Mouse (Mus musculus): ENCODE data around the gene Minos1. TPM values are rescaled to one million over a fixed set of nuclear protein-coding genes. Genes with fewer than 3 reads are reported as not detected.

Minos1 gene
- polyA plus RNA-seq, 1 experiment from 2014 or later, result 818 TPM

DNA sequence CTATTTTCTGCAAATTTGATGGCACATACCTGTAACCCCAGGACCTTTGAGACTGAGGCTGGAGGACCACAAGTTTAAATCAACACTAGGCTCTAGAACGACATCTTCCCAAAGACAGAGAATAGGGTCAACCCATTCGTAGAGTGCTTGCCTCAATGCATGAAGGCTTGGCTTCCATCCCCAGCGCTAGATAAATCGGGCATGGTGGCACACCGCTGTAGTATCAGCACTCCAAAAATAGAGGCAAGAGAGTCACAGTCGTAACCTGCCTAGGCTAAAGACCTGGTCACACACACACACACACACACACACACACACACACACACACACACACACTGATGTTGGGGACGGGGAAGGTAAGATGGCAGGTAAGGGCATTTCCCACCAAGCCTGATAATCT is 50.7 kb downstream of the Minos1 start:
- WGBS, result 61% methylated on average over 7 of the region's 7 CpGs
- Histone ChIP-seq H3K4me2 (no peak overlapping the region), H3K27me3 (peaks cover 43% of the 10 kb centered on the region), H3K9me3 (replicated peaks) (no peaks in the 10 kb centered on the region), H3K9ac (no peak overlapping the region), H3K36me3 (no peaks in the 10 kb centered on the region), H3K27ac (no peak overlapping the region), H3K4me3 (no peak overlapping the region), H3K4me1 (replicated peaks) (peaks cover 17% of the 10 kb centered on the region)
- no peak for ATAC-seq (replicated peaks; ENCODE audit: insufficient number of reproducible peaks, insufficient read depth, low FRiP score, low read depth)

GRCm38 (mm10) chr4:139079439-139079838 is 51.5 kb downstream of the Minos1 start:
- Histone ChIP-seq H3K36me3 (no peaks in the 10 kb centered on the region), H3K4me3 (no peak overlapping the region), H3K4me2 (no peak overlapping the region), H3K9ac (no peak overlapping the region), H3K27me3 (peaks cover 51% of the 10 kb centered on the region), H3K9me3 (replicated peaks) (no peaks in the 10 kb centered on the region), H3K27ac (no peak overlapping the region), H3K4me1 (replicated peaks) (peaks cover 25% of the 10 kb centered on the region)
- WGBS, result 77% methylated on average over 11 of the region's 11 CpGs
- ATAC-seq (replicated peaks; ENCODE audit: insufficient number of reproducible peaks, insufficient read depth, low FRiP score, low read depth), result no peak

DNA sequence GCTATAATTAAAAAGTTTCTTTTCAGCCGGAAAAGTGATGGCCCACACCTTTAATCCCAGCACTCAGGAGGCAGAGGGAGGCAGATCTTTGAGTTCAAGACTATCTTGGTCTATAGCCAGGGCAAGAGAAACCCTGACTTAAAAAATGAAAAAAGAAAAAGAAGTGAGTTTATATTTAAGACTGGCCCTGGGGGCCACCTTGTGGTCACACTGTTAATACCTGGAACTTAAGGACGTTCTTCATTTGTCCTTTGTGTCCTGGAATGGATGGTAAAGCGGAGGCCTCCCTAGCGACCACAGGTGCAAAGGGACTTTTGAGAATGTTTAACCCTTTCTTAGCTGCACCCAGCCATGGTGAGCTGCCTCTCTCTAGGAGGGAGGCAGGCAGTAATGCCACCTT is 52.2 kb downstream of the Minos1 start:
- Histone ChIP-seq H3K4me2 (no peak overlapping the region), H3K36me3 (no peaks in the 10 kb centered on the region), H3K9ac (no peak overlapping the region), H3K4me3 (no peak overlapping the region), H3K27ac (no peak overlapping the region), H3K27me3 (peaks cover 58% of the 10 kb centered on the region), H3K4me1 (replicated peaks) (peaks cover 28% of the 10 kb centered on the region), H3K9me3 (replicated peaks) (no peaks in the 10 kb centered on the region)
- 18% methylated on average over 4 of the region's 4 CpGs for WGBS
- ATAC-seq (replicated peaks; ENCODE audit: insufficient number of reproducible peaks, insufficient read depth, low FRiP score, low read depth), result no peak

DNA sequence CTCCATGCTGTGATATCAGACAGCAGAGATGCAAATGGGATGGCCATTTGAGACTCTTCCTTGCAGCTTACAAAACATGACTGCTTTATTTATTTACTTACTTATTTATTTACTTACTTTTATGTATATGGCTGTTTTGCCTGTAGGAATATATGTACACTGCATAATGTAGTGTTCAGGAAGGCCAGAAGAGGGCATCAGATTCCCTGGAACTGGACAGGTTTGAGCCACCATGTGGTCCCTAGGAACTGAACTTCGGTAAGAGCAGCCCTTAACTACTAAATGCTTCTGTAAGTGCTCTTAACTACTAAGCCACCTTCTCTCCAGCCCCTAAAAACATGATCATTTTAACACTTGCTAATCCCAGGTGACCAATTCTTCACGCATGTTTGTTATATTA is 52.6 kb downstream of the Minos1 start:
- no peak overlapping the region for H3K4me3 ChIP-seq
- peaks cover 25% of the 10 kb centered on the region for H3K4me1 ChIP-seq (replicated peaks)
- H3K9ac ChIP-seq, result no peak overlapping the region
- no peaks in the 10 kb centered on the region for H3K9me3 ChIP-seq (replicated peaks)
- ATAC-seq (replicated peaks; ENCODE audit: insufficient number of reproducible peaks, insufficient read depth, low FRiP score, low read depth), result no peak
- no peak overlapping the region for H3K4me2 ChIP-seq
- peaks cover 62% of the 10 kb centered on the region for H3K27me3 ChIP-seq
- no peaks in the 10 kb centered on the region for H3K36me3 ChIP-seq
- H3K27ac ChIP-seq, result no peak overlapping the region
- 30% methylated on average over 2 of the region's 2 CpGs for WGBS

- WGBS, result 14% methylated on average over 5 of the region's 5 CpGs
- no peaks in the 10 kb centered on the region for H3K36me3 ChIP-seq
- peaks cover 17% of the 10 kb centered on the region for H3K4me1 ChIP-seq (replicated peaks)
- ATAC-seq (replicated peaks; ENCODE audit: insufficient number of reproducible peaks, insufficient read depth, low FRiP score, low read depth), result no peak
- peak overlapping the region; percentile 95 for H3K4me2 ChIP-seq
- peak overlapping the region; percentile 53 for H3K4me3 ChIP-seq
- no peak overlapping the region for H3K9ac ChIP-seq
- H3K27ac ChIP-seq, result no peak overlapping the region
- peaks cover 67% of the 10 kb centered on the region for H3K27me3 ChIP-seq
- H3K9me3 ChIP-seq (replicated peaks), result no peaks in the 10 kb centered on the region
Observed at GRCm38 (mm10) chr4:139075915-139076314, 55.0 kb downstream of the Minos1 start.

DNA sequence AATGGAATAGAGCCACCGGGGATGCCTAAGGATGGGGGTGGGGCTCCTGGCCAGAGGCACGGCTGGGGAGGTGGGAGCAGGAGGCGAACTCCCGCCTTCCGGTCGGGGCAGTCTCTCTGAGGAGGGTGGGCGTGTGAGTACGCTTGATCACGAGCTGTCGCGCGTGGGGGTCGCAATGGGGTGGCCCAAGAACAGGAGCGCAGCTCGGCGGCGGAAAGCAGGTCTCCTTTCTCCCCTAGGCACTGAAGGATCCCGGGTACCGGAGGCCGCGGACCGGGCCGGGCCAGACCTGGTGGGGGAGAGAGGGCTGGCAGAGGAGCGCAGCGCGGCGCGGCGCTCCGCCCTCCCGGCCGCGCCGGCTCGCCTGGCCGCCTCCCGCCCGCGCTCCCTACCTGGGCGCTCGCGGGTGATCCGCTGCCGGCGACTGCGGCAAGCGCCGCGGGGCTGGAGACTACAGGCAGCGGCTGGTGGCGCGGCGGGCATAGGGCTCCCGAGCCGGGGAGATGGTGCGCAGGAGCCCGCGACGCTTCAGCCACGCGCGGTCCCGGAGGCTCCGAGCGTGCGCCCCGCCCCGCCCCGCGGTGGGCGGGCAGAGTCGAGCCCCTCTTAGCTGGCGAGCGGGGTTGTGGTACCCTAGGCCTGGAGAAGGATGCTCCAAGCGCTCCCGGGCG is 55.7 kb downstream of the Minos1 start, which contains the start of gene Htr6:
TSS of gene Htr6 (minus strand) at position 530 of the 671 bp plus-strand sequence.
- Histone ChIP-seq H3K4me2 (peak within 1 kb of the TSS; percentile 95), H3K4me3 (peak within 1 kb of the TSS; percentile 53), H3K9me3 (replicated peaks) (no peaks in the 10 kb centered on the region), H3K4me1 (replicated peaks) (peaks cover 17% of the 10 kb centered on the region), H3K27me3 (peaks cover 72% of the 10 kb centered on the region), H3K27ac (no peak within 1 kb of the TSS), H3K9ac (peak within 1 kb of the TSS; percentile 29), H3K36me3 (no peaks in the 10 kb centered on the region)
- ATAC-seq (replicated peaks; ENCODE audit: insufficient number of reproducible peaks, insufficient read depth, low FRiP score, low read depth), result no peak
- WGBS, result under 1% methylated on average over 57 of the region's 77 CpGs

DNA sequence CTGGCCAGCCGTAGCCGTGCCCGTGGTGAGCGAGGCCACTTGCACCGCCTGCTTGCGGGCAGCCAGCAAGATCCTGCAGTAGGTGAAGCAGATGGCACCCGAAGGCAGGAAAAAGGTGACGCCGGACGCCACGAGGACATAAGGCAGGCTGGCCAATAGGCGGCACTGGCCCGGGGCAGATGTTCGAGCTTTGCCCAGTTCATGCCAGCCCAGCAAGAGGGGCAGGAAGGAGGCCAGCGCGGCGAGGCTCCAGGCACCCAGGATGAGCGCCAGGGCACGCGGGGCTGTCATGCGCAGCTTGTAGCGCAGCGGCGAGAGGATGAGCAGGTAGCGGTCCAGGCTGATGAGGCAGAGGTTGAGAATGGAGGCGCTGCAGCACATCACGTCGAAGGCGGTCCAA is 56.9 kb downstream of the Minos1 start:
- peak overlapping the region; percentile 95 for H3K4me2 ChIP-seq
- H3K27ac ChIP-seq, result no peak overlapping the region
- H3K27me3 ChIP-seq, result peaks cover 78% of the 10 kb centered on the region
- WGBS, result 17% methylated on average over 29 of the region's 29 CpGs
- H3K9me3 ChIP-seq (replicated peaks), result no peaks in the 10 kb centered on the region
- ATAC-seq (replicated peaks; ENCODE audit: insufficient number of reproducible peaks, insufficient read depth, low FRiP score, low read depth), result no peak
- H3K36me3 ChIP-seq, result no peaks in the 10 kb centered on the region
- no peak overlapping the region for H3K9ac ChIP-seq
- peaks cover 17% of the 10 kb centered on the region for H3K4me1 ChIP-seq (replicated peaks)
- peak overlapping the region; percentile 53 for H3K4me3 ChIP-seq

DNA sequence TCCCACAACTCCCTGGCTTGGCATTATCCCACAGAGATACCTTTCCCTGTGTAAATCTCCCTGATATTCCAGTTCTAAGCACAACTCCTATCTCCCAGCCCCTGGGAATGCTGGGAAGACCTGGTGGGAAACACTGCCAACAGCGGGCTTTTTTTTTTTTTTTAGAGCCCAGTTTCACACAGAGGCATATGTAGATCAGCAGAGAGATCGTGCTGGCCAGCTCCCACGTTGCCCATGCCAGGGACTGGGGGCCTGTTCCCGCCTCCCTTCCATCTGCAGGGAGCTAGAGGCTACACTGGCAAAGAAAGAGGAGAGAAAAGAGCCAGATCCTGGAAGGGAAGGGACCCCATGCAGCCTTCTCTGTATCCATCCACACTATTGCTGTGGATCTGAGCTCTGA is 62.6 kb downstream of the Minos1 start:
- Histone ChIP-seq H3K4me3 (no peak overlapping the region), H3K9me3 (replicated peaks) (no peaks in the 10 kb centered on the region), H3K4me1 (replicated peaks) (no peaks in the 10 kb centered on the region), H3K9ac (no peak overlapping the region), H3K27me3 (peaks cover 47% of the 10 kb centered on the region), H3K27ac (no peak overlapping the region), H3K4me2 (no peak overlapping the region), H3K36me3 (no peaks in the 10 kb centered on the region)
- no peak for ATAC-seq (replicated peaks; ENCODE audit: insufficient number of reproducible peaks, insufficient read depth, low FRiP score, low read depth)
- WGBS, result 33% methylated on average over 4 of the region's 4 CpGs

- peaks cover 26% of the 10 kb centered on the region for H3K27me3 ChIP-seq
- no peak overlapping the region for H3K9ac ChIP-seq
- WGBS, result 85% methylated on average over 5 of the region's 5 CpGs
- H3K4me2 ChIP-seq, result no peak overlapping the region
- no peak overlapping the region for H3K27ac ChIP-seq
- H3K36me3 ChIP-seq, result no peaks in the 10 kb centered on the region
- no peak for ATAC-seq (replicated peaks; ENCODE audit: insufficient number of reproducible peaks, insufficient read depth, low FRiP score, low read depth)
- no peaks in the 10 kb centered on the region for H3K4me1 ChIP-seq (replicated peaks)
- no peak overlapping the region for H3K4me3 ChIP-seq
- H3K9me3 ChIP-seq (replicated peaks), result no peaks in the 10 kb centered on the region
Observed at GRCm38 (mm10) chr4:139064831-139065230, 66.1 kb downstream of the Minos1 start.

DNA sequence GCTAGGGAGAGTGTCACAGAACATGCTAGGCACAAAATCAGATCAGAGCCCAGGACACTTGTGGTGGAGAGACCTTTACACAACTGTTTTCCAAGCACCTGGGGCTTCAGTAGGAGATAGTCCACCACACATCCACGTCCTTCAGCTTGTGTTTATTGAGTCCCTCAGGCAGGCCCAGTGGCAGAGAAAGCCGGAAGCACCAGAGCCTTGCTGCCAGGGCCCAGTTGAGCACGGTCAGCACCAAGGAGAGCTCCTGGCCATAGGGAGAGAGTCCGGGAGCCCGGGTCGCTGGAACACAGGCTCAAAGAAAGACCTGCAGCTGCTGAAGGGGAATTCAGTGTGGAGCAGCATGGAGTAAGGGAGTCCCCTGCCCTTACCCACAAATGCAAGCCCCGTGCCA is 71.3 kb downstream of the Minos1 start:
- peaks cover 10% of the 10 kb centered on the region for H3K27me3 ChIP-seq
- no peaks in the 10 kb centered on the region for H3K9me3 ChIP-seq (replicated peaks)
- WGBS, result 5% methylated on average over 7 of the region's 7 CpGs
- H3K36me3 ChIP-seq, result no peaks in the 10 kb centered on the region
- no peak overlapping the region for H3K4me3 ChIP-seq
- no peak overlapping the region for H3K4me2 ChIP-seq
- peaks cover 11% of the 10 kb centered on the region for H3K4me1 ChIP-seq (replicated peaks)
- no peak for ATAC-seq (replicated peaks; ENCODE audit: insufficient number of reproducible peaks, insufficient read depth, low FRiP score, low read depth)
- no peak overlapping the region for H3K27ac ChIP-seq
- H3K9ac ChIP-seq, result no peak overlapping the region

DNA sequence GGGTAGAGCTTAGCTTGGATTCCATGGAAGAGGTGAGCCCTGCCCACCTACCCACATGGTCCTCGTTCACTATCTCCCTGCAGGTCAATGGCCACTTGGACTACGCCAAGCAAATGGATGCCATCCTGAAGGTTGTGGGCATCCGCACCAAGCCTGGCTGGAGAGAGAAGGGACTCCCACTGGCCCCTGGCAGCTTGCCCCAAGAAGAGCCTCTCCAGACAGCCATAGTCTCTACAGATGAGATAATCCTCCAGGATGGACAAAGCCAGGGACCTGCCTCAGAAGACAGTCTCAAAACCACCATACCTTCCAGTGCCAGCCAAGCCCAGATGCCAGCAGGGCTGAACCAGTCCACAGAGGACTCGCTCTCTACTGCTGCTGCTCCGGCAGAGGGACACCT is 72.9 kb downstream of the Minos1 start:
- H3K9me3 ChIP-seq (replicated peaks), result no peaks in the 10 kb centered on the region
- peaks cover 3% of the 10 kb centered on the region; the same call in 1 of the 2 replicates for H3K27me3 ChIP-seq
- peaks cover 16% of the 10 kb centered on the region for H3K4me1 ChIP-seq (replicated peaks)
- ATAC-seq (replicated peaks; ENCODE audit: insufficient number of reproducible peaks, insufficient read depth, low FRiP score, low read depth), result no peak
- H3K4me3 ChIP-seq, result no peak overlapping the region
- no peaks in the 10 kb centered on the region for H3K36me3 ChIP-seq
- no peak overlapping the region for H3K4me2 ChIP-seq
- no peak overlapping the region for H3K27ac ChIP-seq
- 81% methylated on average over 5 of the region's 5 CpGs for WGBS
- no peak overlapping the region for H3K9ac ChIP-seq

- Histone ChIP-seq H3K27me3 (peaks cover 3% of the 10 kb centered on the region; the same call in 1 of the 2 replicates), H3K27ac (no peak overlapping the region), H3K4me3 (no peak overlapping the region), H3K36me3 (no peaks in the 10 kb centered on the region), H3K4me2 (no peak overlapping the region), H3K9ac (no peak overlapping the region), H3K9me3 (replicated peaks) (no peaks in the 10 kb centered on the region), H3K4me1 (replicated peaks) (peaks cover 16% of the 10 kb centered on the region)
- 63% methylated on average over 5 of the region's 5 CpGs for WGBS
- ATAC-seq (replicated peaks; ENCODE audit: insufficient number of reproducible peaks, insufficient read depth, low FRiP score, low read depth), result no peak
Observed at GRCm38 (mm10) chr4:139057291-139057690, 73.6 kb downstream of the Minos1 start.
